Comparison of ENCODE assay signal across 21 mouse cellular contexts in genomic region chr4:106247398-106247797, GRCm38 (mm10).
A peak's percentile ranks its signal among the peaks of the same experiment; 100 is the strongest.
DNase-seq lines count a peak whose midpoint lies in the region; ATAC-seq lines count a peak whose summit lies in the region.
"Had no signal": no experiment of that assay in that cellular context is flagged by ENCODE, and none has a peak within 500 bp of the region (broad histone marks: within the 10 kb centered on the region; RNA-seq: fewer than 3 reads in every experiment).

No protein-coding gene starts in this region.

- H3K9ac ChIP-seq in liver, embryonic 11.5 days (ENCODE audit: low read depth, low read length): no peak overlapping the region
- H3K9ac ChIP-seq in liver, embryonic 13.5 days: no peak overlapping the region; the same call in 1 of the 2 replicates
- H3K9ac ChIP-seq in liver, embryonic 15.5 days: no peak overlapping the region
- no peak overlapping the region for H3K9ac ChIP-seq in hindbrain, embryonic 11.5 days (ENCODE audit: low read depth, low read length)
- H3K9ac ChIP-seq: forebrain, postnatal 0 days; heart, embryonic 12.5 days; heart, embryonic 15.5 days; hindbrain, embryonic 12.5 days; hindbrain, embryonic 15.5 days had no signal

- ATAC-seq in liver, embryonic 11.5 days (replicated peaks; ENCODE audit: low FRiP score): no peak
- ATAC-seq in liver, embryonic 13.5 days (ENCODE audit: low read depth): no peak
- ATAC-seq in liver, embryonic 15.5 days (ENCODE audit: insufficient read depth): no peak
- no peak for ATAC-seq in erythroid progenitor cell, adult 5-6 weeks (replicated peaks; ENCODE audit: low FRiP score, poor library complexity, severe bottlenecking)
- ATAC-seq in hindbrain, embryonic 11.5 days (ENCODE audit: low FRiP score): no peak
- ATAC-seq: activated CD4-positive, CD25-positive, alpha-beta regulatory T cell, adult 4 months; forebrain, embryonic 14.5 days; forebrain, postnatal 0 days had no signal

- no peak overlapping the region for H3K4me2 ChIP-seq in liver, embryonic 11.5 days
- no peak overlapping the region; the same call in 1 of the 2 replicates for H3K4me2 ChIP-seq in liver, embryonic 13.5 days
- H3K4me2 ChIP-seq in liver, embryonic 15.5 days: no peak overlapping the region; the same call in 1 of the 2 replicates
- no peak overlapping the region for H3K4me2 ChIP-seq in hindbrain, embryonic 11.5 days (replicated peaks; ENCODE audit: low read depth, low read length)
- H3K4me2 ChIP-seq: heart, embryonic 12.5 days; heart, embryonic 15.5 days; hindbrain, embryonic 12.5 days; hindbrain, embryonic 15.5 days had no signal

- DNase-seq in liver, embryonic 11.5 days (ENCODE audit: low spot score): no peak
- DNase-seq in liver: no peak
- no peak for DNase-seq in liver, embryonic 13.5 days
- no peak for DNase-seq in hindbrain, embryonic 11.5 days (ENCODE audit: low spot score)
- DNase-seq: adrenal gland, adult 8-10 months; adrenal gland, postnatal 25 days; cerebellum, adult 11-12 months; cerebellum, adult 9-10 months; cerebellum, postnatal 14 days; forebrain, postnatal 0 days; gastrocnemius, postnatal 25 days; heart, postnatal 10 days; heart, postnatal 36 days had no signal

- H3K4me1 ChIP-seq in liver, embryonic 11.5 days (replicated peaks; ENCODE audit: control insufficient read depth, insufficient read depth, low read length): peaks cover 10% of the 10 kb centered on the region
- peaks cover 58% of the 10 kb centered on the region for H3K4me1 ChIP-seq in liver, embryonic 13.5 days (replicated peaks)
- H3K4me1 ChIP-seq in liver, embryonic 15.5 days (replicated peaks): peaks cover 60% of the 10 kb centered on the region
- H3K4me1 ChIP-seq in hindbrain, embryonic 11.5 days (replicated peaks; ENCODE audit: control insufficient read depth, insufficient read depth, low read length): no peaks in the 10 kb centered on the region
- H3K4me1 ChIP-seq: heart, embryonic 15.5 days; hindbrain, embryonic 12.5 days; hindbrain, embryonic 15.5 days had no signal

- no peak overlapping the region for H3K4me3 ChIP-seq in liver, embryonic 11.5 days (ENCODE audit: low read depth, low read length)
- H3K4me3 ChIP-seq in liver, embryonic 13.5 days (replicated peaks): no peak overlapping the region
- no peak overlapping the region for H3K4me3 ChIP-seq in liver, embryonic 15.5 days (replicated peaks)
- H3K4me3 ChIP-seq in hindbrain, embryonic 11.5 days (ENCODE audit: low read depth, low read length): no peak overlapping the region
- H3K4me3 ChIP-seq: heart, embryonic 12.5 days; heart, embryonic 15.5 days; hindbrain, embryonic 12.5 days; hindbrain, embryonic 15.5 days had no signal

- no peaks in the 10 kb centered on the region for H3K36me3 ChIP-seq in liver, embryonic 11.5 days (ENCODE audit: control insufficient read depth, insufficient read depth, low read length)
- no peaks in the 10 kb centered on the region for H3K36me3 ChIP-seq in liver, embryonic 13.5 days
- no peaks in the 10 kb centered on the region for H3K36me3 ChIP-seq in liver, embryonic 15.5 days (replicated peaks)
- no peaks in the 10 kb centered on the region for H3K36me3 ChIP-seq in hindbrain, embryonic 11.5 days (ENCODE audit: control insufficient read depth, insufficient read depth, low read length)
- H3K36me3 ChIP-seq: heart, embryonic 12.5 days; heart, embryonic 15.5 days; hindbrain, embryonic 12.5 days; hindbrain, embryonic 15.5 days had no signal

- no peaks in the 10 kb centered on the region for H3K27me3 ChIP-seq in liver, embryonic 11.5 days (replicated peaks; ENCODE audit: control insufficient read depth, insufficient read depth, low read length)
- no peaks in the 10 kb centered on the region for H3K27me3 ChIP-seq in liver, embryonic 13.5 days
- H3K27me3 ChIP-seq in liver, embryonic 15.5 days: no peaks in the 10 kb centered on the region
- no peaks in the 10 kb centered on the region for H3K27me3 ChIP-seq in hindbrain, embryonic 11.5 days (ENCODE audit: control insufficient read depth, insufficient read depth, low read length)
- H3K27me3 ChIP-seq: heart, embryonic 12.5 days; heart, embryonic 15.5 days; hindbrain, embryonic 12.5 days; hindbrain, embryonic 15.5 days had no signal

- H3K27ac ChIP-seq in liver, embryonic 11.5 days (ENCODE audit: low read depth, low read length): peak overlapping the region; percentile 71; the same call in 1 of the 2 replicates
- peak overlapping the region; percentile 99 for H3K27ac ChIP-seq in liver, embryonic 13.5 days
- H3K27ac ChIP-seq in liver, embryonic 15.5 days (replicated peaks): peak overlapping the region; percentile 99
- H3K27ac ChIP-seq in hindbrain, embryonic 11.5 days (ENCODE audit: low read depth, low read length): no peak overlapping the region
- H3K27ac ChIP-seq: heart, embryonic 15.5 days; hindbrain, embryonic 12.5 days; hindbrain, embryonic 15.5 days had no signal

- H3K9me3 ChIP-seq in liver, embryonic 11.5 days (ENCODE audit: control insufficient read depth, low read length): 0 out of 2 replicates have a peak, but pooled peaks cover 2% of the 10 kb centered on the region
- H3K9me3 ChIP-seq in liver, embryonic 13.5 days (replicated peaks): 0 out of 2 replicates have a peak, but pooled peaks cover 6% of the 10 kb centered on the region
- 0 out of 2 replicates have a peak, but pooled peaks cover 5% of the 10 kb centered on the region for H3K9me3 ChIP-seq in liver, embryonic 15.5 days (replicated peaks)
- H3K9me3 ChIP-seq in hindbrain, embryonic 11.5 days (ENCODE audit: control insufficient read depth, low read length): no peaks in the 10 kb centered on the region
- H3K9me3 ChIP-seq: heart, embryonic 15.5 days; hindbrain, embryonic 12.5 days; hindbrain, embryonic 15.5 days had no signal

- 85% methylated on average over 5 of the region's 5 CpGs for WGBS in liver, embryonic 11.5 days
- WGBS in liver, embryonic 13.5 days (ENCODE audit: insufficient replicate concordance): 87% methylated on average over 5 of the region's 5 CpGs
- 80% methylated on average over 5 of the region's 5 CpGs for WGBS in liver, embryonic 15.5 days (ENCODE audit: insufficient replicate concordance)
- WGBS in hindbrain, embryonic 11.5 days: 92% methylated on average over 5 of the region's 5 CpGs
